Mouse (Mus musculus): ENCODE data around the gene Oxt. TPM values are rescaled to one million over a fixed set of nuclear protein-coding genes. Genes with fewer than 3 reads are reported as not detected.

Gene Oxt
- total and polyA plus RNA-seq, 2 experiments from 2014 or later: not detected

GRCm38 (mm10) chr2:130597601-130598010 is 21.6 kb downstream of the Oxt start:
- no peaks in the 10 kb centered on the region for H3K9me3 ChIP-seq (replicated peaks; ENCODE audit: control insufficient read depth, low read length)
- peak; percentile 44; the same call in 1 of the 2 replicates for ATAC-seq (ENCODE audit: insufficient read depth, low read depth)
- peaks cover 61% of the 10 kb centered on the region for H3K36me3 ChIP-seq (replicated peaks; ENCODE audit: control insufficient read depth, insufficient read depth, low read length)
- peak; percentile 50 for DNase-seq (ENCODE audit: low spot score)
- 0% methylated on average over 1 of the region's 1 CpGs for WGBS
- no peak overlapping the region for H3K9ac ChIP-seq (replicated peaks; ENCODE audit: low read depth, low read length)
- H3K27me3 ChIP-seq (ENCODE audit: control insufficient read depth, insufficient read depth, low read length): no peaks in the 10 kb centered on the region
- no peaks in the 10 kb centered on the region for H3K4me1 ChIP-seq (ENCODE audit: control insufficient read depth, insufficient read depth)
- no peak overlapping the region for H3K27ac ChIP-seq (ENCODE audit: low read depth)
- no peak overlapping the region for H3K4me2 ChIP-seq (ENCODE audit: low read depth, low read length)
- H3K4me3 ChIP-seq (ENCODE audit: low read depth, low read length): no peak overlapping the region
- TF ChIP-seq CTCF (IDR thresholded peaks at IDR 0.05; ENCODE audit: low read depth) (peak; percentile 64), EP300 (IDR thresholded peaks at IDR 0.05; ENCODE audit: low read depth) (no peak)

DNA sequence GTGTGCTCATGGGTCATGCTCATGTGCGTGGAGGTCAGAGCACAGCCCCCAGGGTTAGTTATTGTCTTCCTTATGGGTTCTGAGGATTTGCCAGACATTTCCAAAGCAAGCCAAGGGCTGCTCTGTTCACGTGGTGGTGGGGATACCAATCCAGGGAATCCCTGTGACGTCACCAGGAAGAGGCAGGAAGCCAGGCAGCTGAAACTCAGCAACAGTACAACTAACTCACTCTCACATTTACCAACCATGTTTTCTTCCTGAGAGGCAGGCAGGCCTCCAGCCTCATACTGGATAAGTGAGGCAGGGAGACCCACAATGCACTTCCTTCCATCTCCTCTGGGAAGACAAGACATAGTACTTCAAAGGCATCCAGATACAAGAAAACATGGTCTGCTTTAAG is 22.4 kb downstream of the Oxt start:
- no peaks in the 10 kb centered on the region for H3K4me1 ChIP-seq (ENCODE audit: control insufficient read depth, insufficient read depth)
- H3K9me3 ChIP-seq (replicated peaks; ENCODE audit: control insufficient read depth, low read length): no peaks in the 10 kb centered on the region
- H3K36me3 ChIP-seq (replicated peaks; ENCODE audit: control insufficient read depth, insufficient read depth, low read length): peaks cover 69% of the 10 kb centered on the region
- no peak overlapping the region for H3K27ac ChIP-seq (ENCODE audit: low read depth)
- DNase-seq (ENCODE audit: low spot score) (no peak), ATAC-seq (ENCODE audit: insufficient read depth, low read depth) (no peak)
- no peak overlapping the region for H3K4me3 ChIP-seq (ENCODE audit: low read depth, low read length)
- no peak for TF ChIP-seq CTCF (IDR thresholded peaks at IDR 0.05; ENCODE audit: low read depth)
- no peak for TF ChIP-seq EP300 (IDR thresholded peaks at IDR 0.05; ENCODE audit: low read depth)
- 60% methylated on average over 3 of the region's 3 CpGs for WGBS
- H3K4me2 ChIP-seq (ENCODE audit: low read depth, low read length): no peak overlapping the region
- H3K9ac ChIP-seq (replicated peaks; ENCODE audit: low read depth, low read length): no peak overlapping the region
- H3K27me3 ChIP-seq (ENCODE audit: control insufficient read depth, insufficient read depth, low read length): no peaks in the 10 kb centered on the region

- Histone ChIP-seq H3K36me3 (replicated peaks; ENCODE audit: control insufficient read depth, insufficient read depth, low read length) (peaks cover 56% of the 10 kb centered on the region), H3K4me1 (ENCODE audit: control insufficient read depth, insufficient read depth) (no peaks in the 10 kb centered on the region), H3K9ac (replicated peaks; ENCODE audit: low read depth, low read length) (no peak overlapping the region), H3K4me2 (ENCODE audit: low read depth, low read length) (no peak overlapping the region), H3K4me3 (ENCODE audit: low read depth, low read length) (no peak overlapping the region), H3K9me3 (replicated peaks; ENCODE audit: control insufficient read depth, low read length) (no peaks in the 10 kb centered on the region), H3K27ac (ENCODE audit: low read depth) (no peak overlapping the region), H3K27me3 (ENCODE audit: control insufficient read depth, insufficient read depth, low read length) (no peaks in the 10 kb centered on the region)
- WGBS: 66% methylated on average over 4 of the region's 4 CpGs
- DNase-seq (ENCODE audit: low spot score): no peak
- no peak for ATAC-seq (ENCODE audit: insufficient read depth, low read depth)
- TF ChIP-seq EP300 (IDR thresholded peaks at IDR 0.05; ENCODE audit: low read depth) (no peak), CTCF (IDR thresholded peaks at IDR 0.05; ENCODE audit: low read depth) (no peak)
Observed at GRCm38 (mm10) chr2:130602195-130602594, 26.2 kb downstream of the Oxt start.

DNA sequence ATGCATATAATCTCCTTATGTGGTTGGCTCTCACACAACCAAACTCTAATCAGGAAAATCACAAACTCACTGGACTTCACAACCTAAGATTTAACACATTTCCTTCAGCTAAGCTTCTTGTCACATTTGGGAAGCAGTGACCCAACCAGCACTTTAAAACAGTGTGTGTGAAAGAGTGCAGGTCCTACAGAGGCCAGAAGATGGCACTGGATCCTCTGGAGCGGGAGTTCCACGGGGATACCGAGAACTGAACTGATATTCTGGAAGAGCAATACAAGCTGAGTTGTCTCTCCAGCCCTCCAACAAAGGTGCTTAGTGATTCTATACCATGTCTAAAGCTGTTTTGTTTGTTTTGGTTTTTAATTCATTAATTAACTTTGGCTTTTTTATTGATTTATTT is 37.1 kb downstream of the Oxt start:
- Histone ChIP-seq H3K36me3 (replicated peaks; ENCODE audit: control insufficient read depth, insufficient read depth, low read length) (peaks cover 37% of the 10 kb centered on the region), H3K9ac (replicated peaks; ENCODE audit: low read depth, low read length) (no peak overlapping the region), H3K27me3 (ENCODE audit: control insufficient read depth, insufficient read depth, low read length) (no peaks in the 10 kb centered on the region), H3K4me1 (ENCODE audit: control insufficient read depth, insufficient read depth) (no peaks in the 10 kb centered on the region), H3K4me2 (ENCODE audit: low read depth, low read length) (no peak overlapping the region), H3K9me3 (replicated peaks; ENCODE audit: control insufficient read depth, low read length) (no peaks in the 10 kb centered on the region), H3K27ac (ENCODE audit: low read depth) (no peak overlapping the region), H3K4me3 (ENCODE audit: low read depth, low read length) (no peak overlapping the region)
- TF ChIP-seq CTCF (IDR thresholded peaks at IDR 0.05; ENCODE audit: low read depth) (peak; percentile 28; the same call in 1 of the 2 replicates), EP300 (IDR thresholded peaks at IDR 0.05; ENCODE audit: low read depth) (no peak)
- DNase-seq (ENCODE audit: low spot score) (no peak), ATAC-seq (ENCODE audit: insufficient read depth, low read depth) (no peak)
- WGBS: 74% methylated on average over 3 of the region's 3 CpGs

GRCm38 (mm10) chr2:130618972-130619371 is 43.0 kb downstream of the Oxt start:
- no peak for TF ChIP-seq EP300 (IDR thresholded peaks at IDR 0.05; ENCODE audit: low read depth)
- TF ChIP-seq CTCF (IDR thresholded peaks at IDR 0.05; ENCODE audit: low read depth): no peak
- DNase-seq (ENCODE audit: low spot score) (no peak), ATAC-seq (ENCODE audit: insufficient read depth, low read depth) (no peak)
- H3K4me3 ChIP-seq (ENCODE audit: low read depth, low read length): no peak overlapping the region
- no peak overlapping the region for H3K27ac ChIP-seq (ENCODE audit: low read depth)
- H3K9me3 ChIP-seq (replicated peaks; ENCODE audit: control insufficient read depth, low read length): no peaks in the 10 kb centered on the region
- no peaks in the 10 kb centered on the region for H3K27me3 ChIP-seq (ENCODE audit: control insufficient read depth, insufficient read depth, low read length)
- H3K4me2 ChIP-seq (ENCODE audit: low read depth, low read length): no peak overlapping the region
- peaks cover 40% of the 10 kb centered on the region for H3K36me3 ChIP-seq (replicated peaks; ENCODE audit: control insufficient read depth, insufficient read depth, low read length)
- H3K9ac ChIP-seq (replicated peaks; ENCODE audit: low read depth, low read length): no peak overlapping the region
- WGBS: 82% methylated on average over 7 of the region's 7 CpGs
- H3K4me1 ChIP-seq (ENCODE audit: control insufficient read depth, insufficient read depth): no peaks in the 10 kb centered on the region

Small RNAs within 50 kb of the gene (microRNA-seq; reads per million reads assigned to microRNA genes)
- not detected for gene Gm23876

Other genes with a start within 250 kb of the Oxt start
- gene Cpxm1, start 178.6 kb upstream of the Oxt start, total RNA-seq (2014; rRNA removed; ENCODE audit: low replicate concordance): 6.9 and 7.8 TPM in 2 replicates
- 9.5 and 11.5 TPM in 2 replicates for gene Cpxm1, start 178.6 kb upstream of the Oxt start, polyA plus RNA-seq (2015; fragmentation: Nextera tagmentation; extraction: Ambion mirVana)
- gene Gm28372, start 170.9 kb upstream of the Oxt start, total RNA-seq (2014; rRNA removed; ENCODE audit: low replicate concordance): not detected in 2 replicates
- not detected in 2 replicates for gene Gm28372, start 170.9 kb upstream of the Oxt start, polyA plus RNA-seq (2015; fragmentation: Nextera tagmentation; extraction: Ambion mirVana)
- gene 1700020A23Rik, start 170.9 kb upstream of the Oxt start, total RNA-seq (2014; rRNA removed; ENCODE audit: low replicate concordance): not detected in 2 replicates
- gene 1700020A23Rik, start 170.9 kb upstream of the Oxt start, polyA plus RNA-seq (2015; fragmentation: Nextera tagmentation; extraction: Ambion mirVana): not detected in 2 replicates
- not detected in 2 replicates for gene Tmem239, start 169.7 kb upstream of the Oxt start, total RNA-seq (2014; rRNA removed; ENCODE audit: low replicate concordance)
- gene Tmem239, start 169.7 kb upstream of the Oxt start, polyA plus RNA-seq (2015; fragmentation: Nextera tagmentation; extraction: Ambion mirVana): not detected in 2 replicates
- gene Vps16, start 151.8 kb upstream of the Oxt start, total RNA-seq (2014; rRNA removed; ENCODE audit: low replicate concordance): 37.9 and 46.0 TPM in 2 replicates
- gene Vps16, start 151.8 kb upstream of the Oxt start, polyA plus RNA-seq (2015; fragmentation: Nextera tagmentation; extraction: Ambion mirVana): 29.4 and 30.2 TPM in 2 replicates
- gene Pced1a, start 151.5 kb upstream of the Oxt start, total RNA-seq (2014; rRNA removed; ENCODE audit: low replicate concordance): 6.4 and 11.5 TPM in 2 replicates
- gene Pced1a, start 151.5 kb upstream of the Oxt start, polyA plus RNA-seq (2015; fragmentation: Nextera tagmentation; extraction: Ambion mirVana): 2.7 and 3.4 TPM in 2 replicates
- gene Ptpra, start 125.9 kb upstream of the Oxt start, total RNA-seq (2014; rRNA removed; ENCODE audit: low replicate concordance): 21.7 and 39.5 TPM in 2 replicates
- 44.2 and 44.5 TPM in 2 replicates for gene Ptpra, start 125.9 kb upstream of the Oxt start, polyA plus RNA-seq (2015; fragmentation: Nextera tagmentation; extraction: Ambion mirVana)
- 69.4 and 74.0 TPM in 2 replicates for gene Mrps26, start 12.4 kb upstream of the Oxt start, total RNA-seq (2014; rRNA removed; ENCODE audit: low replicate concordance)
- gene Mrps26, start 12.4 kb upstream of the Oxt start, polyA plus RNA-seq (2015; fragmentation: Nextera tagmentation; extraction: Ambion mirVana): 86.9 and 87.7 TPM in 2 replicates
- not detected in 2 replicates for gene Avp, start 6.4 kb downstream of the Oxt start, total RNA-seq (2014; rRNA removed; ENCODE audit: low replicate concordance)
- gene Avp, start 6.4 kb downstream of the Oxt start, polyA plus RNA-seq (2015; fragmentation: Nextera tagmentation; extraction: Ambion mirVana): 0.22 and 0.51 TPM in 2 replicates
- 8.2 and 9.8 TPM in 2 replicates for gene Fastkd5, start 53.9 kb downstream of the Oxt start, total RNA-seq (2014; rRNA removed; ENCODE audit: low replicate concordance)
- gene Fastkd5, start 53.9 kb downstream of the Oxt start, polyA plus RNA-seq (2015; fragmentation: Nextera tagmentation; extraction: Ambion mirVana): 9.8 TPM in 2 replicates
- 1.0 and 2.1 TPM in 2 replicates for gene Ubox5, start 53.9 kb downstream of the Oxt start, total RNA-seq (2014; rRNA removed; ENCODE audit: low replicate concordance)
- 4.4 and 4.5 TPM in 2 replicates for gene Ubox5, start 53.9 kb downstream of the Oxt start, polyA plus RNA-seq (2015; fragmentation: Nextera tagmentation; extraction: Ambion mirVana)
- 5.3 TPM in 2 replicates for gene Lzts3, start 66.6 kb downstream of the Oxt start, total RNA-seq (2014; rRNA removed; ENCODE audit: low replicate concordance)
- 0.77 and 0.81 TPM in 2 replicates for gene Lzts3, start 66.6 kb downstream of the Oxt start, polyA plus RNA-seq (2015; fragmentation: Nextera tagmentation; extraction: Ambion mirVana)
- gene Ddrgk1, start 88.5 kb downstream of the Oxt start, total RNA-seq (2014; rRNA removed; ENCODE audit: low replicate concordance): 16.0 and 29.4 TPM in 2 replicates
- 61.9 and 63.7 TPM in 2 replicates for gene Ddrgk1, start 88.5 kb downstream of the Oxt start, polyA plus RNA-seq (2015; fragmentation: Nextera tagmentation; extraction: Ambion mirVana)
- gene Itpa, start 91.4 kb downstream of the Oxt start, total RNA-seq (2014; rRNA removed; ENCODE audit: low replicate concordance): 72.8 and 100 TPM in 2 replicates
- gene Itpa, start 91.4 kb downstream of the Oxt start, polyA plus RNA-seq (2015; fragmentation: Nextera tagmentation; extraction: Ambion mirVana): 67.3 TPM in 2 replicates
- gene Slc4a11, start 121.3 kb downstream of the Oxt start, total RNA-seq (2014; rRNA removed; ENCODE audit: low replicate concordance): 0.99 and 1.1 TPM in 2 replicates
- 0.03 and 0.07 TPM in 2 replicates for gene Slc4a11, start 121.3 kb downstream of the Oxt start, polyA plus RNA-seq (2015; fragmentation: Nextera tagmentation; extraction: Ambion mirVana)

All from heart, postnatal 0 days (tissue).